Mouse (Mus musculus) intestine, embryonic 14.5 days (tissue): Measurements from ENCODE around the gene Mgarp. TPM values are rescaled to one million over a fixed set of nuclear protein-coding genes. Genes with fewer than 3 reads are reported as not detected.

Source experiments
- ATAC-seq: fragments of 200-750 bp; cut with Nextera tagmentation; replicated peaks from 2 replicates; pipeline ENCODE4 v1.8.0; 2017; ENCODE audit warnings: low read depth, moderate number of reproducible peaks, moderate TSS enrichment, moderate library complexity; ENCODE audit not compliant: low FRiP score, low TSS enrichment
- DNase-seq: peaks from one replicate; pipeline ENCODE4 v3.0.0-alpha.2; 2018; ENCODE audit warnings: low spot score
- H3K27ac ChIP-seq: fragments of 300-500 bp; sonication (generic); 2 replicates; pipeline ENCODE4 v1.5.1; 2014; ENCODE audit warnings: low read depth, mild to moderate bottlenecking, control low read depth
- H3K27me3 ChIP-seq: fragments of 300-500 bp; sonication (generic); replicated peaks from 2 replicates; pipeline ENCODE4 v1.6.1; 2014; ENCODE audit warnings: low read length, control low read depth; ENCODE audit not compliant: control insufficient read depth, insufficient read depth
- H3K36me3 ChIP-seq: fragments of 300-500 bp; sonication (generic); 2 replicates; pipeline ENCODE4 v1.6.1; 2014; ENCODE audit warnings: low read length, control low read depth; ENCODE audit not compliant: control insufficient read depth, insufficient read depth
- H3K4me1 ChIP-seq: fragments of 300-500 bp; sonication (generic); replicated peaks from 2 replicates; pipeline ENCODE4 v1.6.1; 2014; ENCODE audit warnings: low read length, control low read depth, mixed read lengths; ENCODE audit not compliant: control insufficient read depth, insufficient read depth
- H3K4me2 ChIP-seq: fragments of 300-500 bp; sonication (generic); 2 replicates; pipeline ENCODE4 v1.6.1; 2014; ENCODE audit warnings: low read length
- H3K4me3 ChIP-seq: fragments of 300-500 bp; sonication (generic); 2 replicates; pipeline ENCODE4 v1.5.1; 2014; ENCODE audit warnings: low read depth, low read length, control low read depth, mixed read lengths
- H3K9ac ChIP-seq: fragments of 300-500 bp; sonication (generic); 2 replicates; pipeline ENCODE4 v1.6.1; 2014; ENCODE audit warnings: mild to moderate bottlenecking, low read length
- H3K9me3 ChIP-seq: fragments of 300-500 bp; sonication (generic); 2 replicates; pipeline ENCODE4 v1.6.1; 2016; ENCODE audit warnings: low read length, control low read depth; ENCODE audit not compliant: control insufficient read depth
- WGBS: fragments of 180-500 bp; shearing (Covaris S2); extraction: QIAGEN DNeasy Blood & Tissue Kit; methylation state at CpG from one replicate; pipeline ENCODE4 v1.1.7; 2014; 5-methylcytosine and 5-hydroxymethylcytosine counted together
- polyA plus RNA-seq: library from polyadenylated mRNA; unstranded; fragments of >200 nt; fragmentation: Nextera tagmentation; extraction: Ambion mirVana; gene quantifications from 2 replicates; pipeline ENCODE4 v1.2.1, GENCODE M21; 2014

Gene Mgarp
- polyA plus RNA-seq, 1 experiment from 2014 or later = 4.6 TPM

GRCm38 (mm10) chr3:51416364-51417134 lies 20.0 kb upstream of the Mgarp start:
- Histone ChIP-seq H3K4me1 (peaks cover 23% of the 10 kb centered on the region), H3K27me3 (no peaks in the 10 kb centered on the region), H3K4me2 (peak overlapping the region; percentile 84), H3K9ac (peak overlapping the region; percentile 95), H3K27ac (peak overlapping the region; percentile 92), H3K9me3 (no peaks in the 10 kb centered on the region), H3K36me3 (0 out of 2 replicates have a peak, but pooled peaks cover 3% of the 10 kb centered on the region), H3K4me3 (peak overlapping the region; percentile 99)
- WGBS = 1% methylated on average over 60 of the region's 68 CpGs
- ATAC-seq (peak; percentile 52), DNase-seq (peak; percentile 83)

GRCm38 (mm10) chr3:51416073-51416363 lies 19.5 kb upstream of the Mgarp start:
- Histone ChIP-seq H3K9me3 (no peaks in the 10 kb centered on the region), H3K36me3 (0 out of 2 replicates have a peak, but pooled peaks cover 3% of the 10 kb centered on the region), H3K4me3 (peak overlapping the region; percentile 99), H3K27ac (peak overlapping the region; percentile 92), H3K9ac (peak overlapping the region; percentile 95), H3K27me3 (no peaks in the 10 kb centered on the region), H3K4me1 (peaks cover 23% of the 10 kb centered on the region), H3K4me2 (peak overlapping the region; percentile 84)
- ATAC-seq = peak; percentile 54; the same call in 1 of the 2 replicates
- under 1% methylated on average over 30 of the region's 30 CpGs for WGBS
- no peak for DNase-seq

DNA sequence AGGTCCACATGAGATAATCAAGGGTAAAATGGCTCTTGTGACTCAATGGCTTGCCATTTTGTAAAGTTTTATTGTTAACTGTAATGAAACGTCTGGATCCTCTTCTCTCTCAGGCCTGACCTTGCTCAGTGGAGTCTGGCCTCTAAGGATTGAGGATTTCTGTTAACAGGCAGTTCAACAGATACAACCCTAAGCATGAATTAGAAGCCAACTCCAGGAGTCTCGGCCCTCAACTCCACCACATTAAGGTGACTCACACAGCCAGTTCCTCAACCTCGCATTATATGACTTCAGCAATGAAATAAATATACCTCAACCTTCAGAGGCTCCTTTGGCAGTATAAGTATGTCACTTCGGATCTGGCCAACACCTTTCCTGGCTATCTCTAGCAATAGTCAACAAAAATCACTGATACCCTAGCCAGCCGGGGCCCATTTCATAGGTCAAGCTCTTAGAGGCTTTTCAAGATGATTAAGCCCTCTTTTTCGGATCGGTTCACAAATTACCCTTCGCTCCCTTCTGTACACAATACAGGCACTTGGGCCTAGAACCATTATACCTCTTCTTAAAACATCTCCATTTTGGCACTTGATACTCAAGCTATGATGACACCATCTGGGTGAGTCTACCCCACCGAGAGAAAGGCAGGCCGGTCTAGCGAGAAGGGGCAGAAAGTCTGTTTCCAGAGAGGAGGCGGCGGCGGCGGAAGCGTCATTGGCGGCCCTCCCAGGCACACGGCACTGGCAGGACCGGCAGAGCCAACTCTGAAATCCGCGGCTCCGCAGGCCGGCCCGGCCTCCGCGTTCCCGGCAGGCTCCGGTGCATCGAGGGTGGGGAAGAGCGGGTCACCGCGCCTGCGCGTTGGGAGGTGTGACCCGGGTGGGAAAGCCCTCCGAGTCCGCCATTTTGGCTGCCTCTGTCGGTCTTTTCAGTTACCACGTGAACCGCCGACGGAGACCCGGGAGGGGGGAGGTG lies 18.8 kb upstream of the Mgarp start, which contains the start of gene Naa15:
Gene Naa15 (plus strand): TSS at position 51 of the 975 bp plus-strand sequence.
- 4% methylated on average over 43 of the region's 43 CpGs for WGBS
- peak within 1 kb of the TSS; percentile 95 for H3K9ac ChIP-seq

DNA sequence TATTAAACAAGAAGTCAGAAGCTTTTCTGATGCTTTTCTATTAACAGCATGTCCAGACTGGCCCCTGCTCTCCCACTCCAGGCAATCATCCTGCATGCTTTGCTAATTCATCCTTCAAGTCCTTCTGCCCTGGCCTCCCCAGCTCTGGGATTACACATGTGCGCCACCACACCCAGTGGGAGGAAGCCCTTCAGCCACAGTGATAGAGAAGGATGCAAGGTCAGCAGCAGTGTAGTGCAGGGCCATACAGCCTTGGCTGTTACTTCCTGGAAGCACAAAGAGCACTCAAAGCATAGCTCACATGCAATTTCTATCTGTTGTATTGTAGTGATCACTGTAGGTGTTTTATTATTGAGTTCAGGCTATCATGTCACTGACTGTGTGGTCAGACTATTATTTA lies 16.7 kb upstream of the Mgarp start:
- Histone ChIP-seq H3K27ac (no peak overlapping the region), H3K9me3 (no peaks in the 10 kb centered on the region), H3K4me2 (no peak overlapping the region), H3K36me3 (no peaks in the 10 kb centered on the region), H3K4me3 (no peak overlapping the region), H3K4me1 (peaks cover 17% of the 10 kb centered on the region), H3K27me3 (no peaks in the 10 kb centered on the region), H3K9ac (no peak overlapping the region)
- ATAC-seq (no peak), DNase-seq (no peak)
- WGBS = 79% methylated on average over 1 of the region's 1 CpGs

More for the DNA sequence above, 18.8 kb upstream of the Mgarp start, which contains the start of gene Naa15:
- Histone ChIP-seq H3K9me3 (no peaks in the 10 kb centered on the region), H3K4me2 (peak within 1 kb of the TSS; percentile 95), H3K4me1 (peaks cover 23% of the 10 kb centered on the region), H3K27ac (peak within 1 kb of the TSS; percentile 92), H3K36me3 (0 out of 2 replicates have a peak, but pooled peaks cover 3% of the 10 kb centered on the region), H3K27me3 (no peaks in the 10 kb centered on the region), H3K4me3 (peak within 1 kb of the TSS; percentile 99)
- DNase-seq (peak; percentile 97), ATAC-seq (peak; percentile 92)

DNA sequence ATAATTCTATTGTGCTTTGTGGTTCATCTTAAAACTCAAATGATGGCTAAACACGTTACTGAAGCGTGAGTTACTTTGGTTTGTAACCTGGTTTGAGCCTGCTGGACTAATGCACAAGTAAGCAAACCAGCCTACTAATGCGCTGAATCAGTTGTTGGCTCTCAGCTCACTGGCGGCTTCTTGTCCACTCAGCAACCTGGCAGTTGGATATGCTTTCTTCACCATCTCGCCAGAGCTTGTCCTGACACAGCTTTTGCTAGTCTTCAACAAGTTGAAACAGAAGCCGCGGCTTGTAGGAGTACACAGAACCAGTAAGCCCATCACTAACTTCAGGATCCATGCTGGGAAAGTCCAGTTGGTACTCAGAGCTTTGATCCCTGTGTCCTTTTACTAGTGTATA lies 15.9 kb upstream of the Mgarp start:
- ATAC-seq = no peak
- Histone ChIP-seq H3K27me3 (no peaks in the 10 kb centered on the region), H3K27ac (no peak overlapping the region), H3K4me2 (no peak overlapping the region), H3K9me3 (no peaks in the 10 kb centered on the region), H3K4me3 (no peak overlapping the region), H3K4me1 (peaks cover 16% of the 10 kb centered on the region), H3K9ac (no peak overlapping the region), H3K36me3 (no peaks in the 10 kb centered on the region)
- WGBS = 87% methylated on average over 7 of the region's 7 CpGs
- DNase-seq = no peak

- Histone ChIP-seq H3K36me3 (peaks cover 28% of the 10 kb centered on the region), H3K4me1 (peaks cover 7% of the 10 kb centered on the region), H3K27ac (peak within 1 kb of the TSS; percentile 94), H3K9ac (peak within 1 kb of the TSS; percentile 94), H3K27me3 (no peaks in the 10 kb centered on the region), H3K9me3 (no peaks in the 10 kb centered on the region), H3K4me3 (peak within 1 kb of the TSS; percentile 95), H3K4me2 (peak within 1 kb of the TSS; percentile 72)
- WGBS = under 1% methylated on average over 40 of the region's 40 CpGs
- DNase-seq (peak; percentile 100), ATAC-seq (peak; percentile 90)
Observed at GRCm38 (mm10) chr3:51408561-51409183, 12.1 kb upstream of the Mgarp start, which contains the start of gene Ndufc1. Gene Ndufc1 (minus strand): TSS chr3:51408988.

- peak overlapping the region; percentile 94 for H3K9ac ChIP-seq
- peak; percentile 21; the same call in 1 of the 2 replicates for ATAC-seq
- H3K27ac ChIP-seq = peak overlapping the region; percentile 94
- 19% methylated on average over 20 of the region's 20 CpGs for WGBS
- H3K36me3 ChIP-seq = peaks cover 35% of the 10 kb centered on the region
- no peak for DNase-seq
- no peaks in the 10 kb centered on the region for H3K27me3 ChIP-seq
- H3K4me3 ChIP-seq = peak overlapping the region; percentile 95
- H3K9me3 ChIP-seq = no peaks in the 10 kb centered on the region
- H3K4me2 ChIP-seq = peak overlapping the region; percentile 72
- peaks cover 7% of the 10 kb centered on the region for H3K4me1 ChIP-seq
Observed at GRCm38 (mm10) chr3:51407870-51408560, 11.5 kb upstream of the Mgarp start.
